Mouse (Mus musculus) MEL (cell line): Measurements from ENCODE around the gene Tnfrsf21. TPM values are rescaled to one million over a fixed set of nuclear protein-coding genes. Genes with fewer than 3 reads are reported as not detected.

Experiments used
- DNase-seq: peaks from one replicate; pipeline ENCODE4 v3.0.0; 2011; ENCODE audit warnings: low read depth, low spot score
- H3K27ac ChIP-seq: 2 replicates; pipeline ENCODE4 v1.5.1; 2012; ENCODE audit warnings: low read depth, mild to moderate bottlenecking, control low read depth, low read length, moderate library complexity; ENCODE audit not compliant: control insufficient read depth
- H3K27me3 ChIP-seq, 2 experiments: fragments of 150-350 bp in 1 of 2; sonication (generic) in 1 of 2; 2 replicates each; pipeline ENCODE4 v1.6.1; 2012; ENCODE audit warnings: low read length in 2 of 2, mild to moderate bottlenecking in 2 of 2, improper control_type of control experiment in 1 of 2, moderate library complexity in 1 of 2; ENCODE audit not compliant: insufficient read depth in 2 of 2, control insufficient read depth in 1 of 2
- H3K36me3 ChIP-seq, 2 experiments: 2 replicates each; pipeline ENCODE4 v1.6.1; 2012 to 2014; ENCODE audit warnings: low read length in 2 of 2, improper control_type of control experiment in 1 of 2, inconsistent platforms in 1 of 2, mild to moderate bottlenecking in 1 of 2; ENCODE audit not compliant: insufficient read depth in 2 of 2, control insufficient read depth in 1 of 2
- H3K4me1 ChIP-seq, 2 experiments: fragments of 150-350 bp in 1 of 2; sonication (generic) in 1 of 2; 2 replicates each; pipeline ENCODE4 v1.6.1; 2012; ENCODE audit warnings: low read length in 2 of 2, improper control_type of control experiment in 1 of 2, mild to moderate bottlenecking in 1 of 2; ENCODE audit not compliant: insufficient read depth in 2 of 2, control insufficient read depth in 1 of 2
- H3K4me3 ChIP-seq, 2 experiments: fragments of 150-350 bp in 1 of 2; sonication (generic) in 1 of 2; 2 replicates each; pipeline ENCODE4 v1.5.1; 2012; ENCODE audit warnings: low read depth in 2 of 2, low read length in 2 of 2, mild to moderate bottlenecking in 2 of 2, moderate library complexity in 2 of 2, control low read depth in 1 of 2, improper control_type of control experiment in 1 of 2; ENCODE audit not compliant: control insufficient read depth in 1 of 2, insufficient read depth in 1 of 2
- H3K79me2 ChIP-seq: 2 replicates; pipeline ENCODE4 v1.6.1; 2012; ENCODE audit warnings: mild to moderate bottlenecking, low read length, moderate library complexity; ENCODE audit not compliant: control insufficient read depth, poor library complexity, insufficient read depth
- H3K9ac ChIP-seq: 2 replicates; pipeline ENCODE4 v1.6.1; 2012; ENCODE audit warnings: low read depth, mild to moderate bottlenecking, control low read depth, low read length, moderate library complexity; ENCODE audit not compliant: control insufficient read depth, poor library complexity, severe bottlenecking
- H3K9me3 ChIP-seq: fragments of 150-350 bp; sonication (generic); replicated peaks from 2 replicates; pipeline ENCODE4 v1.6.1; 2012; ENCODE audit warnings: mild to moderate bottlenecking, low read length, improper control_type of control experiment, moderate library complexity; ENCODE audit not compliant: insufficient read depth
- BHLHE40 ChIP-seq: IDR thresholded peaks from 2 replicates; pipeline ENCODE4 v1.6.1; 2012; ENCODE audit warnings: low read depth, mild to moderate bottlenecking, inconsistent platforms, low read length, improper control_type of control experiment, borderline replicate concordance
- CHD1 ChIP-seq: IDR thresholded peaks from 2 replicates; pipeline ENCODE4 v1.6.1; 2012; ENCODE audit warnings: low read depth, mild to moderate bottlenecking, inconsistent platforms, low read length, improper control_type of control experiment
- CHD2 ChIP-seq: IDR thresholded peaks from 2 replicates; pipeline ENCODE4 v1.6.1; 2011; ENCODE audit warnings: low read length, improper control_type of control experiment
- E2F4 ChIP-seq: IDR thresholded peaks from 2 replicates; pipeline ENCODE4 v1.6.1; 2011; ENCODE audit warnings: low read depth, low read length, improper control_type of control experiment, borderline replicate concordance
- EP300 ChIP-seq, 2 experiments: IDR thresholded peaks; 2 replicates each; pipeline ENCODE4 v1.6.1; 2011; ENCODE audit warnings: improper control_type of control experiment in 2 of 2, low read length in 2 of 2, low read depth in 1 of 2, mild to moderate bottlenecking in 1 of 2
- ETS1 ChIP-seq: IDR thresholded peaks from 2 replicates; pipeline ENCODE4 v1.6.1; 2012; ENCODE audit warnings: low read depth, mild to moderate bottlenecking, inconsistent platforms, low read length, improper control_type of control experiment, moderate library complexity
- JUND ChIP-seq: IDR thresholded peaks from 2 replicates; pipeline ENCODE4 v1.6.1; 2011; ENCODE audit warnings: low read depth, mild to moderate bottlenecking, improper control_type of control experiment, low read length
- MAFK ChIP-seq: IDR thresholded peaks from 2 replicates; pipeline ENCODE4 v1.6.1; 2011; ENCODE audit warnings: low read depth, mild to moderate bottlenecking, low read length, improper control_type of control experiment, borderline replicate concordance
- MAX ChIP-seq: IDR thresholded peaks from 2 replicates; pipeline ENCODE4 v1.6.1; 2011; ENCODE audit warnings: low read length, improper control_type of control experiment
- MAZ ChIP-seq: IDR thresholded peaks from 2 replicates; pipeline ENCODE4 v1.6.1; 2012; ENCODE audit warnings: low read depth, mild to moderate bottlenecking, inconsistent platforms, low read length, improper control_type of control experiment
- MYB ChIP-seq: IDR thresholded peaks from 2 replicates; pipeline ENCODE4 v1.6.1; 2011; ENCODE audit warnings: mild to moderate bottlenecking, low read depth, low read length, improper control_type of control experiment
- MYC ChIP-seq: IDR thresholded peaks from 2 replicates; pipeline ENCODE4 v1.6.1; 2011; ENCODE audit warnings: low read depth, mild to moderate bottlenecking, low read length, improper control_type of control experiment, moderate library complexity
- NRF1 ChIP-seq: IDR thresholded peaks from 2 replicates; pipeline ENCODE4 v1.6.1; 2014; ENCODE audit warnings: low read depth, mild to moderate bottlenecking, inconsistent platforms, low read length, improper control_type of control experiment, moderate library complexity; ENCODE audit not compliant: poor library complexity, insufficient read depth, severe bottlenecking
- POLR2A ChIP-seq, 2 experiments: IDR thresholded peaks; 2 replicates each; pipeline ENCODE4 v1.6.1; 2011 to 2012; ENCODE audit warnings: low read length in 2 of 2, mild to moderate bottlenecking in 2 of 2, control low read depth in 1 of 2, improper control_type of control experiment in 1 of 2, low read depth in 1 of 2, moderate library complexity in 1 of 2; ENCODE audit not compliant: control insufficient read depth in 1 of 2, insufficient read depth in 1 of 2, poor library complexity in 1 of 2
- POLR2AphosphoS2 ChIP-seq: IDR thresholded peaks from 2 replicates; pipeline ENCODE4 v1.6.1; 2011; ENCODE audit warnings: low read length, improper control_type of control experiment
- RAD21 ChIP-seq: IDR thresholded peaks from 2 replicates; pipeline ENCODE4 v1.6.1; 2011; ENCODE audit warnings: mild to moderate bottlenecking, low read depth, low read length, improper control_type of control experiment
- RCOR1 ChIP-seq: IDR thresholded peaks from 2 replicates; pipeline ENCODE4 v1.6.1; 2012; ENCODE audit warnings: low read depth, mild to moderate bottlenecking, inconsistent platforms, low read length, improper control_type of control experiment
- SIN3A ChIP-seq: IDR thresholded peaks from 2 replicates; pipeline ENCODE4 v1.6.1; 2012; ENCODE audit warnings: low read length, improper control_type of control experiment, inconsistent platforms
- SMC3 ChIP-seq: IDR thresholded peaks from 2 replicates; pipeline ENCODE4 v1.6.1; 2011; ENCODE audit warnings: low read depth, low read length, improper control_type of control experiment
- TAL1 ChIP-seq: IDR thresholded peaks from 2 replicates; pipeline ENCODE4 v1.6.1; 2012; ENCODE audit warnings: mild to moderate bottlenecking, inconsistent platforms, low read length, moderate library complexity, mixed read lengths
- TBP ChIP-seq: IDR thresholded peaks from 2 replicates; pipeline ENCODE4 v1.8.0; 2011; ENCODE audit warnings: low read depth, low read length, improper control_type of control experiment
- USF2 ChIP-seq, 2 experiments: IDR thresholded peaks; 2 replicates each; pipeline ENCODE4 v1.6.1; 2011 to 2012; ENCODE audit warnings: improper control_type of control experiment in 2 of 2, low read length in 2 of 2, borderline replicate concordance in 1 of 2, inconsistent platforms in 1 of 2, low read depth in 1 of 2, mild to moderate bottlenecking in 1 of 2; ENCODE audit not compliant: insufficient read depth in 1 of 2
- ZNF384 ChIP-seq: IDR thresholded peaks from 2 replicates; pipeline ENCODE4 v1.6.1; 2012; ENCODE audit warnings: low read depth, mild to moderate bottlenecking, inconsistent platforms, low read length, improper control_type of control experiment
- polyA plus RNA-seq, 2 experiments: library from polyadenylated mRNA; stranded (reverse) in 1 of 2; unstranded in 1 of 2; fragments of >175 nt in 1 of 2; fragments of >200 nt in 1 of 2; gene quantifications; 2 replicates each; pipeline versions ENCODE4 v1.2.1 to v1.2.4; 2012; ENCODE audit warnings: low replicate concordance in 2 of 2, low read depth in 1 of 2; ENCODE audit not compliant: insufficient read length in 2 of 2, insufficient read depth in 1 of 2, missing spikeins in 1 of 2
- total RNA-seq: library from RNA; depleted of rRNA; stranded (reverse); fragments of 300-350 nt; gene quantifications from 2 replicates; pipeline ENCODE4 v1.2.3, GENCODE M21; 2012

The Tnfrsf21 gene
- total and polyA plus RNA-seq, 3 experiments: not detected

DNA sequence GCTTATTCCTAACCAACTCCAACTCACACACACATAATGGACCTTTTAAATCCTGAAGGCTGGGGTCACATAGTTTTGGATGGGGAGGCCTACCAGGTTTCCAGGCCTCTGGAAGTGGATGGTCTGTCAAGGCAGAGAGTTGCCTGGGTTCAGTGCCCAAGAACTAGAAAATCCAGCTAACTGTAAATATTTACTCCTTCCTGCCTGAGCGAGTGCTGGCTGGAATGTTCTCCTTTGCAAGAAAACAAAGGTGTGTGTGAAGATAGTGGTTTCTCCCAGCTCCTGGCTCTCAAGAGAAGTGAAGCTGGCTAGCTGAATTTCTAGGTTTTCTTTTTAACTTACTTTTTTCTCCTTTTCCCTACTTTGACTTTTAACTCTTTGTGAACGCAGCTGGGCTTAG, 54.6 kb downstream of the Tnfrsf21 start:
- Histone ChIP-seq H3K27me3 (no peaks in the 10 kb centered on the region), H3K9ac (no peak overlapping the region), H3K9me3 (no peaks in the 10 kb centered on the region), H3K4me3 (no peak overlapping the region), H3K79me2 (no peaks in the 10 kb centered on the region), H3K36me3 (no peaks in the 10 kb centered on the region), H3K27ac (no peak overlapping the region), H3K4me1 (no peaks in the 10 kb centered on the region)
- TF ChIP-seq POLR2A (IDR thresholded peaks at IDR 0.05; ENCODE audit: control insufficient read depth in 1 of 2, insufficient read depth in 1 of 2, low read depth in 1 of 2, low read length in 2 of 2, poor library complexity in 1 of 2): no peak
- no peak for TF ChIP-seq RCOR1
- no peak for TF ChIP-seq TAL1
- no peak for TF ChIP-seq POLR2AphosphoS2
- TF ChIP-seq SIN3A: no peak
- no peak for DNase-seq

GRCm38 (mm10) chr17:43072142-43072786, 55.9 kb downstream of the Tnfrsf21 start:
- Histone ChIP-seq H3K27ac (no peak overlapping the region), H3K36me3 (no peaks in the 10 kb centered on the region), H3K9me3 (no peaks in the 10 kb centered on the region), H3K79me2 (no peaks in the 10 kb centered on the region), H3K4me3 (no peak overlapping the region), H3K9ac (no peak overlapping the region), H3K27me3 (no peaks in the 10 kb centered on the region), H3K4me1 (no peaks in the 10 kb centered on the region)
- no peak for DNase-seq
- TF ChIP-seq MAX (no peak), CHD1 (no peak), MYC (no peak), SMC3 (no peak), MAZ (no peak), USF2 (IDR thresholded peaks at IDR 0.05; ENCODE audit: borderline replicate concordance in 1 of 2, insufficient read depth in 1 of 2, low read depth in 1 of 2, low read length in 2 of 2) (no peak), JUND (no peak), EP300 (IDR thresholded peaks at IDR 0.05; ENCODE audit: low read depth in 1 of 2, low read length in 2 of 2) (no peak), POLR2A (IDR thresholded peaks at IDR 0.05; ENCODE audit: control insufficient read depth in 1 of 2, insufficient read depth in 1 of 2, low read depth in 1 of 2, low read length in 2 of 2, poor library complexity in 1 of 2) (no peak)

DNA sequence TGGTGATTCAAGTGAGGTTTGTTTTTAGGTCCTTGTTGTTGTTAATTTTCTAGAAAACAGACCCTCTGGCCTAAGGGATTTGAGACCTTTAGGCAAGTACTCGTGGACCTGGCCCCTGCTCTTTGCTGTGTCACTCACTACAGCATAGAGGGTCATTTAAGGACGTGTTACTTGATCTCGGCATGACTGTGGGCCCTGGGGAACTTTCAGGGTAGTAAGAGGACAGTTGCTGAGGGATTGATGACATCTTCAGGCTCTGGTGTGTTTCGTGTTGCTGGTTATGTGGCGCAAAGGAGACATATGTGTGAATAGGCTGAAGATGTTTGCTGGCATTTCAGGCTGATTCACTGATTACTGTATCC, 56.4 kb downstream of the Tnfrsf21 start:
- DNase-seq: no peak
- H3K4me3 ChIP-seq: no peak overlapping the region
- H3K27ac ChIP-seq: no peak overlapping the region
- H3K27me3 ChIP-seq: no peaks in the 10 kb centered on the region
- H3K36me3 ChIP-seq: no peaks in the 10 kb centered on the region
- no peaks in the 10 kb centered on the region for H3K79me2 ChIP-seq
- H3K9ac ChIP-seq: no peak overlapping the region
- H3K9me3 ChIP-seq: no peaks in the 10 kb centered on the region
- TF ChIP-seq EP300 (IDR thresholded peaks at IDR 0.05; ENCODE audit: low read depth in 1 of 2, low read length in 2 of 2): no peak
- TF ChIP-seq CHD1: no peak
- TF ChIP-seq MAX: no peak
- TF ChIP-seq POLR2AphosphoS2: no peak
- TF ChIP-seq BHLHE40: no peak
- TF ChIP-seq MAFK: no peak
- TF ChIP-seq JUND: no peak
- no peak for TF ChIP-seq NRF1
- TF ChIP-seq TBP: no peak
- TF ChIP-seq E2F4: no peak
- no peak for TF ChIP-seq SMC3
- no peak for TF ChIP-seq ZNF384
- TF ChIP-seq CHD2: no peak
- no peak for TF ChIP-seq ETS1
- no peak for TF ChIP-seq MYB
- TF ChIP-seq RAD21: no peak
- no peaks in the 10 kb centered on the region for H3K4me1 ChIP-seq
